Mouse (Mus musculus) layer of hippocampus, postnatal 10 days (tissue): ENCODE measurements around the gene Gstt1. TPM values are rescaled to one million over a fixed set of nuclear protein-coding genes. Genes with fewer than 3 reads are reported as not detected.
A peak's percentile ranks its signal among the peaks of the same experiment; 100 is the strongest.
"Not testable (repeated sequence)": the region's sequence is repeated elsewhere in the genome, so short reads cannot be mapped to it uniquely, and the experiment has no call there.

ENCODE experiments used
- DNase-seq, 2 experiments: peaks; one replicate each; pipeline ENCODE4 v3.0.0; 2021; ENCODE audit warnings: low spot score in 2 of 2
- total RNA-seq, 2 experiments: library from RNA; stranded (reverse); gene quantifications; 2 replicates each; pipeline ENCODE4 v1.2.3; 2021

Gstt1 gene
- total RNA-seq, 2 experiments from 2014 or later: 2.8 to 5.2 TPM

DNA sequence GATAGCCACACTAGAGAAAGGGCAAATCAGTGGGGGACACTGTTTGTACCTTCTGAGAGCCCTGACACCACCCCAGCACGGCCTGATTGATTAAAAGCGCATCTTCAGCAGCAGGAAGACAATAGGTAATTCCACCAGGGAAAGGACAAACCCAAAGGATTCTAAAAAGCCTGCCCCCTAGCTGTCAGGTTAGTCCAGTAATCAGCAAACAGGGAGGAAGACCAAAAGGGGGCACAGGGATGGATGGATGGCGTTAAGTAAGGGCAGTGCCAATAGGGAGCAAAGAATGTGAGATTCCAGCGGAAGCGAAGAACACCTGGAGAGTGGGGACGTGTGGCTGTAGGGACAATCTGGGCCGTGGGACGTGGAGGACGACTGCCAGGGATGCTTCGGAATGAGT is 20.3 kb upstream of the Gstt1 start:
- DNase-seq: no peak

DNA sequence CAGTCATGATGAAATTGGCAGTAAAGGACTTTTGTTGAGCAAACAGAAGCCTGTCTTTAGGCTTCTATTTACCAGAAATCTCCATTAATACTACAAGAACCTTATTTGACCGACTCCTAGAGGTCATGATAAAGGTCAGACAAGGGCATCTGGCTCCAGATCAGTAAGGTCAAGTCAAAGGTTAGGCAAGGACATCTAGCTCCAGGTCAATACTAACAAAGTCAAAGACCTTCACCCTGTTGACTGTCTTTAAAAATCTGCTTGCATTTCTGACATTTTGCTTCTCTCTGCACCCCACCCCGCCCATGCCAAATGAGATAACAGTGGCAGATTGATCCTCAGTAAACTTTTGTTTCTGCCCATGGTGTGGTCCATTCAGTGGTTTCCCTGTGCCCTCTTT is 5.8 kb upstream of the Gstt1 start:
- DNase-seq: no peak

DNA sequence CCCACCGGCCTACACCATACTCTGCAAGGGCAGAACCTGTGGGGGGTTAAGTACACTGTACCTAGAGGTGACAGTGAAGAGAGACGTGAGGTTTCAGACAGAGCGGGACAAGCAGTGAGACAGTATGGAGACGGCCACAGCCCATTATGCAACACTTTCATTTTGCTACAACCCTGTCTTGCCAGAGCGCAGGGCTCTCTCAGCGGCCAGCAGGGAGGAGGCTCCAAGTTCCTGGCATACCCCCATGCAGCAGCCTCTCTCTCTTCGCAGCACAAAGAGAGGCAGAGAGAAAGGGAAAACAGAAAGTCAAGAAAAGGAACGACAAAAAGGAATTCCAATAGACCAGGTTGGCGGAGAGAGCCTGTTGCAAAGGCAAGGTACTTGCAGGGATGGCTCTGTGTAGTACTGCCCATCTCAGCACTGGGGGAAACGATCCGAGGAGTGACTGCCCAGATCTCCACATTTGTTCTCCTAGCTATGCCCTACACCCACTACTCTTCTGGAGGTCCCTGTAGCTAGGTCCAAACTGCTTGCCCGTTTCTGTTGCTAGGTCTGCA is 687 bp downstream of the Gstt1 start:
- DNase-seq: peak; percentile 24 to 49

DNA sequence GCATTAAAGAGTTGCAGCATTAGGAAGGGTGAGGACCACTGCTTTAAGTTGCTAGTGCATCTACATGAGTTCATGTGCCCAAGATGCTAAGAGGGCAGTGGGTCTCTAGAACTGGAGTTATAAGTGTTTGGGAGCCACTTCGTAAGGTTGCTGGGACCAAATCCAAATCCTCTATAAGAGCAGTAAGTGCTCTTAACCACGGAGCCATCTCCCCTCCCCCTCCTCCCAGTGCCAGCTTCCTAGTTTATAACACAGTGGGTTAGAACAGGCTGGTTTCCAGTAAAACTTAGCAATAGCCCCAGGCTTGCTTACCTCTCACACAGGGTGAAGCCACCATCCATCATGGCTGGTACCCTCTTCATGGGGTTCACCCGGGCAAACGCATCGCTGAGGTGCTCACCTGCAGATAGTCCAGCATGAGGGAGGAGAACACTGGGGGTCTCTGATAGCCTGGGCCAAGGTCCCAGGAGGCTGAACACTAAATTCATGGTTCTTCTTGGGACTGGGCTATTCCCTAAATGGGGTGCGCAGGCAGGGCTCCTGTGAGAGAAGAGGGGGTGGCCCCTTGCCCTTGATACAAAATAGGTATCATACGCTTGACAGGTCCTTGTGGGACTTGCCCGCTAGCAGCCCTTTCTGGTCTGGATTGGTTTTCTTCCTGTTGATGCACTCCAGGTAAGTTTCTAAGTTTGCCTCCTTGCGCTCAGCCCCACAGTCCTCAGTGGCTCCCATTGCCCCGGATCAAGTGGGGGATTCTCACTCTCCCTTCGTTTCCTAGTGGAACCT is 1.5 kb downstream of the Gstt1 start:
- DNase-seq: no peak

DNA sequence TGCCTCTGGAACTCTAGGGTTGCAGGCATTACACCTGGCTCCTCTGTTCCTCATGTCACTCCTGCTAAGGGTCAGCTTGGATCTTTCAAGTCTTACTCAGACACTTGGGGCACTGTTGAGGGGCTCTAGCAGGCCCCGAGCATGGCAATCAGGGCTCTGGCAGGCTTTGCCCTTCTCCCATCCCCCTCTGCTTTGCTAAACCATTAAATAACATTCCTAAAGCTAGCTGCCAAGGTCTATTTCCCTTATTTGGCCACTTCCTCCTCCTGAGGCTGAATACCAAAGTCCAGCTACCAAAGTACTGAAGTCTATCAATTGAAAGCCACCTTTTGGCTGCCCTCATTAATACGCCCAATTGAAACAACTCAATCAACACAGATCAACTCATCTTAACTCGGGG is 3.5 kb downstream of the Gstt1 start:
- DNase-seq: no peak

DNA sequence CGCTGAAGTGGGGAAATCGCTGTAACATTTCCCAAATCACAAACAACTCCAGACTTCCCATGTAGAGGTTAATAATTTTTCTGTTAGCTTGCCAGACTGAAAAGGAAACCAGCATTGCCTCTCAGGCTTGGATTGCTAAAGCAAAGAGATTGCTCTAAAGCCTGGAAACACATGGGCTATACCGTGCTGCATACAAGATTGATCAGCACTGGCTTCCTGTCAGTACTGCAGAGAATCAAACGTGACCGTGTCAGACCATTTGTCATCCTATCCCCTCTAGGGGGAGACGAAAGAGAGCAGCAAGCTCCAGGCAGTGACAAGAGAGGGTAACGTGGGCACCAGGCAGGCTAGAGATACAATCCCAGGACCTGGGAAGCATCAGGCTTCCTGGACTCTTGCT is 7.6 kb downstream of the Gstt1 start:
- no peak for DNase-seq

DNA sequence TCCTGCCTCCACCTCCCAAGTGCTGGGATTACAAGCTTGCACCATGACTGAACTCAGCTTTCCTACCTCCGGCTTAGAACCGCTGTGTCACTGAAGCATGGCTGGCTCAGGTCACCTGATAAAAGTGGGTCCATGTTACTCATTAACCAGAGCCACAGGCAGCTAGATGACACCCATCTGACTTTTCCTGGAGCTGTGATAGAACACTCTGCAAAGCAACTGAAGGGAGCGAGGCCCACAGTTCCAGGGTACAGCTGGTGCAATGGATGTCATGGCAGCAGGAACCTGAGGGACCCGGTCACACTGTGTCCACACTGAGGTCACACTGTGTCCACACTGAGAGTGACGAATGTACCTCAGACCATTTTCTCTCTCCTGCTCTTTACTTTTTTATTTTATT is 8.5 kb downstream of the Gstt1 start:
- no peak for DNase-seq

DNA sequence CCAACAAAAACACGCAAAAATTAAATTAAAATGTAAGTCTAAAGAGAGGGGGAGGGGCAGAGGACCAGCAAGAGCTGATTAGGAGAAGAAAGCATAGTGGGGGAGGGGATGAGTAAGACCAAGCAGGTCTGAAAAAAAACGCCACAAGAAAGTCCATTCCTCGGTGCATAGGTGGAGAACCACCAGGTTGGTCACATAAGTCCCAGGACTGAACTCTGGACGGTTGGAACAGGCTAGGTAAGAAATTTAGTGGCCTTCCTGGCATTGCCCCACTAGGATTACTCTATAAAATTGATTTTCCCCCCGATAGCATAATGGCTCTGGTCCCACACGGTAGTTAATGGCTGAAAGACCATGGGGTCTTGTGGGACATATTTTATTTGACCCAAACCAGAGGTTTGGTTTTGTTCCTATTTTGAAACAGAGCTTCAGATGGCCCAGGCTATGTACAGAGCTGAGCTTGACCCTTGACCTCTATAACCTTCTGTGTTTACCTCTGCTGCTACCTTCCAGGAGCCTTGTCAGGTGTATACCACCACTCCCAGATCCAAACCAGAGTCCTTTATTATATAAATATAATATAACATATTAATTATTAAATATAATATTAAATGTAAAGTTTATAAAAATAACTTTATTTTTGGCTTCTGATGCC is 9.2 kb downstream of the Gstt1 start:
- no peak for DNase-seq

DNA sequence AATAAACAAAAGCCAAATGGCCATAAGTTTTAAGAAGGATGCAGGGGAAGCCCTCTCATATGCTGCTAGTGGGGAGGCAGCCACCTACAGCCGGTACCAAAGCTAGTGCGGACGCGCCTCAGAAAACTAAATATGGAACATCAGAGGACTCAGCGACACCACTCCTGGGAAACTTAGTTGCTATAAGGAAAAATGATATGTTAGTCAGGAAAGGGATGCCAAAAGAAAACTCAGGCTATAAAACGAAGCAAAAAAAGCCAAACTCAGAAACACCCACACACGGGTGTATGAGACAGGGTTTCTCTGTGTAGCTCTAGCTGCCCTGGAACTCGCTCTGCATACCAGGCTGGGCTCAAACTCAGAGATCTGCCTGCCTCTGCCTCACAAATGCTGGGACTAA is 10.1 kb downstream of the Gstt1 start:
- DNase-seq: no peak

DNA sequence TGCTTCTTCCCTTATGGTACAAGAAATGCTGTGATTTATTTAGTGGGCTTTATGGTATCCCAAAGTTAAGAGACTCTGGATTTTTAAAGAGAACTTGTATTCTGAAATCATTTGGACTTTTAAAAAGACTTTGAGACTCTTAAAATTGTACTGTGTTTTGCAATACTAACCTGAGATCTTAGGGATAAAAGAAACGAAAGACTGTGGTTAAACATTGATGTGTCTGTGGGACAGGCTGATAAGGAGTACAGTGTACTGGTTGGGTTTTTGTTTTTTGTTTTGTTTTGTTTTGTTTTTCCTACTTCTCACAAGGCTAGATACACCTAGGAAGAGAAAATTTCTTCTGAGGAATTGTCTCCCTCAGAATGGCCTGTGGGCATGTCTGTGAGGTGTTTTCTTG is 12.9 kb downstream of the Gstt1 start:
- no peak for DNase-seq

DNA sequence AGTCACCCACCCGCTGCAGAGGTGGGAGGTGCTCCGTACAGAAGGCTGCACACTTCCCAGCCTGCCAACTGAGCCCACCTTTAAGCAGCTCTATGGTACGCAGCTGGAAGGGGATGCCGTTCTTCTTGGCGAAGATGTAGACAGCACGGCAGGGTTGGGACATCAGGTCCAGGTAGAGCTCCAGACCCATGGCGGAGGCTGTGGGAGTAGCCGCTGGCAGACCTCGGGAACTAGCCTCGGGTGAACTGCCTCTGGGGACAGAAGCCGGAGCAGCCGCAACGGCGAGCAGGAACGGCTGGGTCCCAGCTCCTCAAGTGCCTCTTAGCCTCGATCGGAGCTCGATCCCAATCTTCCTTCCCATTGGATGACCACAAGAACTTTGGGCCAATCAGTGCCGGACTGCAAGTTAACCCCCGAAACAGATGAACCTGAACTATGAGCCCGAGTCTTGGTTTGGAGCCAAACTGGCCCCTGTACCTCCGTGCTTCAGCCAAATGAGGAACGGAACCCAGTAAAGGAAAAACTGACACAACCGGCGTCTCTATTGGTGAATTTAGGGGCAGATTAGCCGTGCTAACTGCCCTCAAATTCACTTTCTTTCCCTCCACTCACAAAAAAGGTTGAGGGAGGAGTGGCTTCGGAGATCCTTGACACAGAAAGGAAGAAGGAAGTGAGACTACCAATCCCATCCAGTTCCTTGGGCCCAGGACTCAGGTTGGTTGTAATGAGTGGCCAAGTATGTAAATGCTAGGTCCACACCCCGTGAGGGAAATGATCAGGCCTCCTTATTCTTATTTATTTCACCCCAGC is 17.4 kb downstream of the Gstt1 start, which contains the start of the genes Gm20441 and Gstt3:
TSS of gene Gm20441 (minus strand) at position 186 of the 810 bp plus-strand sequence.
TSS of gene Gstt3 (minus strand) at position 646 of the 810 bp plus-strand sequence.
- peak in 1 of 2 experiments; percentile 23 for DNase-seq

DNA sequence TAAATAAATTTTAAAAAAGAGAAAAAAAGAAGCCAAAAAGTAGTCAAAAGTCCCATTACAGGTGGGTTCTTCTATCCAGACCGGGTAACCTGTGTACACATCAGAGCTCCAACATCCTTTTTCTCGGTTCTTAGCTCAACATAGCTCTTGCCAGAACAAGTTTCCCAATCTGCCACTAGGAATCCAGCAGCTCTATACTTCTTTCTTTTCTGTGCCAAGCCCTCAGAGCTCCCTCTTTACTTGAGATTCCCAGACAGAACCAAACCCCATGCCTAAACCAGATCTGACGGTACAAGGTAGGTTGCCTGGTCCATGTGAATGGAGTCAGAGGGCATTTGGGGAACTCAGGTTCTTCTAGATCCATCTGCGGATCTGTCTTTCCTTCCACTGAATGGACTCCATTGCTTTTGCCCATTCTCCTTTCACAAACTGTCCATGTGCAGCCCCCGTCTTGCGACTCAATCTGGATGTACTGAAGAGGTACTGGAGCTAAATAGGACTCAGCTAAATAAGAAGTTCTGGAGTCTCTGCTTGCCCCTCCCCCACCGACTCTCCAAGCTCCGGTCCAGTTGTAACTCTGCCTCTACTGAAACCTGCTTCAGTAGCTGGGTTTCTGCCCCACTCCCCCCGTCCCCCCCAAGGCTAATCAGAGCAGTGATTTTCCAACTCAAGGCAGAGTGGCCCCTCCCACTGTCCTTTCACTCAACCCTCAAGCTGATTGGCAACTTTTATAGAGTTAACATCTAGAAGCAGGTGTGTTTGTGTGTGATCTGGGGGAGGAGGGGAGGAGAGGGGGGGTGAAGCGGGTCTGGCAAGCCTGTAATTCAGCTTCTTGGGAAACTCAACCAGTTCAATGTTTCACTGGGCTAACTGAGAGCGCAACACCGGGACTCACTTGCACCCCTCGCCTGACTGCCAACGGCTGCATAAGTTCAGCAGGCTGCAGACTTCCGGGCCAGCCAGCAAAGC is 18.9 kb downstream of the Gstt1 start:
- DNase-seq: no peak

DNA sequence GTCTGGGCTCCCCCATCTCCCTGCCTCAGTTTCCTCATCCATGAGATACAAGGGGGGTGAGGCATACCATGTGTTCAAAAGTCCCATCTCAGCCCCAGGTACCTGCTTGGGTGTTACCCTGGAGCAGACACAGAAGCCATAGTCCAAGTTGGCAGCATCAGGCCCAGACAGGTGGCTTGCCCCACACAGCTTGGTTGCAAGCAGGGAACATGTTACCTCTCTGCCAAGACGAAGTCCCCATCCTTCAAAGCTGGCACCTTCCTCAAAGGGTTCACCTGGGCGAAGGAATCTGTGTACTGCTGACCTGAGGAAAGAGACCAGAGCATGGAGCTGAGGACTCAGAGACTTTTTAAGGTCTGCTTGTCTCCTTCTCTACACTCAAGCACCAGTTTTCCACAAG is 20.5 kb downstream of the Gstt1 start:
- no peak for DNase-seq

DNA sequence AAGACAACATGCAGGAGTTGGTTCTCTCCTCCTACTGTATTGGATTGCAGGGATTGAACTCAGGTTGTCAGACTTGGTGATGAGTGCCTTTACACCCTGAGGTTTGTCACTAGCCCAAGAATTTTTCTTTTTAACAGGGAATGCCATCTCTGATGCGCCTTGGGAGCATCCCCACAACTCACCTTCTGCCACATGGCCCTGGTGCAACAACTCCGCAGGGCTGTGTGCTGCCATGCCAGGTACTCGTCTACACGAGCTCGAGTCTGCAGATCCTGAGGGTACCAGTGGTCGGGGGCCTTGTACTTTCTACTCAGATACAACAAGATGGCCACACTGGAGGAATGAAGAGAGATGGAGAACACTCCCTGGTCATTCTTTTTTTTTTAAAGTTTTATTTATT is 21.8 kb downstream of the Gstt1 start:
- no peak for DNase-seq

DNA sequence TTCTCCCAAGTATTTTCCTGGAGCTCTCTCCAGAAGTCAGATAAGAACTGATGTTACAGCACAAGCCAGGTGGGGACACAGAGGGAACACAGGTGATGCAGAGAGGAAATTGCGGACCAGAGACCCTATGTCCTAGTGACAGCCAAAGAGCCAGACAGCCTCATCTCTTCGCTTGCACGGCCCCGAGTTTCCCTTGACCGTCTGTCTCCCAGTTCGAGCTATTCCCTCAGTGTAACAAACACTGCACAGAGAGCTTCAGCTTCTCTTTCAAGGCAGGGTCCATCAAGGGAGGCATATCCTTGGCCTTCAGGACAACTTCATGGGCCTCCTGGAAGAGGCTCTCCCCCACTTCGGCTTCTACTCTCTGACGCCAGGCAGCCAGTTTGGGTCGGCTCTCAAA is 23.8 kb downstream of the Gstt1 start:
- no peak for DNase-seq

DNA sequence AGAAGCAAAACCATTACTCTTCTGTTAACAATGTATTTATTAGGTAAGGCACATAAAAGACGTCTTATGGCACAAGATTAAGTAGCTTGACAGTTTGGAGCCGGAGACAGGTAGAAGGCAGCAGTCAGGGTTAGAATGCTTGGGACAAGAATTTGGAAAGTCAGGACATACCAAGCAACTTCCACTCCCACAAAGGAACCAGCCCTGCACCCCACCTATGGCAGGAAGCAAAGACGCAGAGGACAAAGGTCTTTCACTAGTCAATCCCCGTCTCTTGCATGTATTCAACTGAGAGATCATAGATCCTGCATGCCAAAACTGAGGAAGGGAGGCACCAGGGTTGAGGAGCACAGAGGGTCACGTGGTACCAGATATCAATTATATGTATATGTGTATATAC is 24.3 kb downstream of the Gstt1 start:
- no peak for DNase-seq

DNA sequence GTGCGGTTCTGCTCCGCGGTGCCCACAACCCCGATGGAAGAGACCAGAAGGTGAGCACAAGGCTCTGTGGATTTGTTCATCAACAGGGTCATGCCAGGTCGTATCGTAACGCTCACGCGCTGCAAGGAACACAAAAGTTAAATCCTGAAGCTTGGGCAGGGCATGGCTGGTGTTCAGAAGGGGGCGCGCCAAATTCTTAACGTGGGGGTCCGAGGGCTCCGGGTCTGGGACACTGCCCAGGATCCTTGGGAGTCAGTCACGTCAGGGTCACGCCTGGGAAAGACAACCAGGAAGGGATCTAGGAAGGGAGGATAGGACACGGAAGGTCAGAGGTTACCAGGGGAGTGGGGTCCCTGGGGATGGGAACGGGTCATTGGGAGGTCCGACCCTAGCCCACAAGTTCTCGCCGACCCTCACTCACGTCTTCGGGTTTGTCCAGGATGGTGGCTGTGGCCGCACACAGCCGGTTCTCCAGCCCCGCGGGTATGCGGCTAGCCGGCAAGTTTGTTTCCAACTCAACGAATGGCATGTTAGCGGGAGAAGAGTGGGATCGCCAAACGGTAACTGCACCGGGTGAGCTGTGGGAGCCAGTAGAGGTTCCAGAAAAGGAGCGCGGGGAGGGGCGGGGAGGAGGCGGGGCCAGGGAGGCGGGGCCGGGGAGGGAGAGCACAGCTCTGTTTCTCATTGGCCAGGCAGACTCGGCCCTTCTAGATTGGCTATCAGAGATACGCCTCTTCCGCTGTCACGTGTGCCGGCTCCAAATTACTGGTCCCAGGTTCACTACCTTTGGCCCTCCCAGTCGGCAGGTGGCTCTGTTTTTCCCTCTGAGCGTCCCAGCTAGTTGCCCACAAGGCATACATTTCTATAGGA is 25.4 kb downstream of the Gstt1 start, which contains the start of gene Ddt:
TSS of gene Ddt (minus strand) at position 620 of the 870 bp plus-strand sequence.
- peak; percentile 74 to 83 for DNase-seq

DNA sequence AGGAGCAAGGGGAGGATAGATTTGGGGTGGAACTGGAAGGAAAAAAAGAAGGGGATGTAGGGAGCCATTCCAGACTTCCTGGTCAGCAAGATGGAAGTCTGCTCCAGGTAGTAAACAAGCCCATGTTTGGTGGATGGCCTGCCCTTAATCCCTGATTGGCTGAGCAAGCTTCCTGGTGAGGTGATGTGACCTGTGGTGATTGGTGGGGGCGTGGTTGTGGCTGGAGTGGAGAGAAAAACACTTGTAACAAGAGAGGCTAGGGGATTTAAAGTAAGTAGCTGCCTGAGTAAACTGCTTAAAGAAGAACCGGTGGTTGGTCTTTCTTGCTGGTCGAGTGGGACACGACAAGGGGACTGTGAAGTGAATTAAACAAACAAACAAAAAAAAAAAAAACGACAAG is 30.6 kb downstream of the Gstt1 start:
- DNase-seq: not testable (repeated sequence)

DNA sequence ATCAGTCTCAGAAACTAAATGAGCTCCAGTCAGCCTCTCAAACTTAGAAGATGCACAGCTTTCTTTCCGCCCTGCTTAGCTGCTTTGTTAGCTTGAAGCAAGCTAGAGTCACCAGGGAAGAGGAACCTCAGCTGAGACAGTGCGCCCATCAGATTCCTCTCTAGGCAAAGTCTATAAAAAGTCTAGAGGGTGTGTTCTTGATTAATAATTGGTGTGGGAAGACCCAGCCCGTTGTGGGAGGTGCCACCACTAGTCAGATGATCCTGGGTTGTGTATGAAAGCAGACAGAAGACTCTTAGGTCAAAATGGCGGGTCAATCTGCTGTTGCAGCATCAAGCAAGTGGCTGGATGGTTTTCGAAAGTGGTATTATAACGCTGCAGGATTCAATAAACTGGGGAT is 31.5 kb downstream of the Gstt1 start:
- DNase-seq: no peak
